Mouse (Mus musculus) megakaryocyte, embryonic 14.5 days (primary cell): Measurements from ENCODE around the gene Heg1.

Experiments
- FLI1 ChIP-seq: IDR thresholded peaks from 2 replicates; pipeline ENCODE4 v1.6.1; 2012; ENCODE audit warnings: low read length, inconsistent platforms, mixed read lengths
- GATA1 ChIP-seq: IDR thresholded peaks from 3 replicates; pipeline ENCODE4 v1.6.1; 2012; ENCODE audit warnings: mixed read lengths, low read length, inconsistent platforms, borderline replicate concordance

DNA sequence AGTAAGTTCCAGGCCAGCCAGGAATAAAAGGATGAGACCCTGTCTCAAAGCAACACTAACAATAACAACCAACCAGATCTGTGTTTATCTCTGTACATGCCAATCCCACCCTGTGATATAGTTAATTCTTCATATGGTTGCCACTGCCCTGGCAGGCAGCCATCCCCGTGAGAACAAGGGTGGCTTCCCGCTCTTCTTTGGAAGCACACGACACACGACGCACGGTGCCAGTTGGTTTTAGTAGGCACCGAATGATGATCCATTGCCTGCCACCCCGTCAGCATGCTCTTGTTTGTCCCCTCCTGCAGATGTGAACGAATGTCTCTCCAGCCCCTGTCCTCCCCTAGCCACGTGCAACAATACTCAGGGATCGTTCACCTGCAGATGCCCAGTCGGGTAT is 47.1 kb downstream of the Heg1 start:
- TF ChIP-seq GATA1 (no peak), FLI1 (no peak)
